Mouse (Mus musculus): Measurements from ENCODE around the gene Shroom1. TPM values are rescaled to one million over a fixed set of nuclear protein-coding genes. Genes with fewer than 3 reads are reported as not detected.

Gene Shroom1
- total and polyA plus RNA-seq, 3 experiments, result 0.34 to 0.91 (median 0.80) TPM

DNA sequence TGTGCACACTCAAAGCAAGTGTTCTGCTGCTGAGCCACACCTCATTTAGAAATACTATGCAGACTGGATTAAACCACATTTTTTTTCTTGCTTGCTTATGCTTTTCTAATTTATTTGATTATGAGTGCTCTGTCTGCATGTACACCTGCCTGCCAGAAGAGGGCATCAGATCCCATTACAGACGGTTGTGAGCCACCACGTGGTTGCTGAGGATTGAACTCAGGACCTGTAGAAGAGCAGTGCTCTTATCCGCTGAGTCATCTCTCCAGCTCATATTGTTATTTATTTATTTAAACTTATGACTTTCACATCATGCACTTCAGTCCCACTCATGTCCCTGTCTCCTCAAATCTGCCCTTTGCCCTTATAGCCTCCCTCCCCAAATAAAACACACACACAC lies 28.7 kb downstream of the Shroom1 start:
- 52% methylated on average over 3 of the region's 3 CpGs for WGBS
- H3K27ac ChIP-seq, result no peak overlapping the region
- no peak for TF ChIP-seq EP300 (IDR thresholded peaks at IDR 0.05; ENCODE audit: insufficient read depth, low read depth, low read length)
- peak; percentile 71 for TF ChIP-seq CTCF (IDR thresholded peaks at IDR 0.05)
- no peak for TF ChIP-seq POLR2A (IDR thresholded peaks at IDR 0.05; ENCODE audit: insufficient read depth, low read depth, low read length)
- H3K9ac ChIP-seq (ENCODE audit: low read depth, low read length), result no peak overlapping the region
- intact Hi-C loops (cut with DNase I), result no loop called here
- H3K4me3 ChIP-seq, result no peak overlapping the region
- no peaks in the 10 kb centered on the region; the same call in 1 of the 2 replicates for H3K27me3 ChIP-seq (ENCODE audit: control insufficient read depth, insufficient read depth, low read length)
- no peaks in the 10 kb centered on the region for H3K36me3 ChIP-seq (ENCODE audit: control insufficient read depth, insufficient read depth, low read length)
- DNase-seq, result no peak
- no peaks in the 10 kb centered on the region for H3K79me2 ChIP-seq (replicated peaks; ENCODE audit: control insufficient read depth, insufficient read depth, low read length)
- no peaks in the 10 kb centered on the region for H3K4me1 ChIP-seq (ENCODE audit: control insufficient read depth, insufficient read depth, low read length)

DNA sequence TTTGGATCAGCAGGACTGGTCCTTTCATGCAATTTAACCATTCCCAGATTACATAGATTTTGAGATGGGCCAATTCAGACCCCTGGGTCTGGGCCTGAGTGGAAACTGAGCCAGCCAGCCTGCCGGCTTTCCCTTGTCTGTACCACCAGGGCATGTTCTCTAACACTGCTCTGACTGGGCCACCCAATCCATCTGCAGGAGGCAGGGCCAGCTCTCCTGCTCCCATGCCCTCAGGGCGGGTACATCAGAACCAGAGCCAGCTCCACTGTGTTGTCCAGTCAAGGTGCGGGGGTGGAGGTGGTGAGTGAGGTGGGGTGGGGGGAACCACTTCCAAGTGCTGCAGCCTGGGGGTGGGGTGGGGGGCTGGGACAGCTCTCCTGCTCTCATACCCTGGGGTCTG lies 29.3 kb downstream of the Shroom1 start:
- 90% methylated on average over 3 of the region's 3 CpGs for WGBS
- H3K4me1 ChIP-seq (ENCODE audit: control insufficient read depth, insufficient read depth, low read length), result no peaks in the 10 kb centered on the region
- no peak overlapping the region for H3K27ac ChIP-seq
- no peak for DNase-seq
- no peak overlapping the region for H3K4me3 ChIP-seq
- no peak overlapping the region for H3K9ac ChIP-seq (ENCODE audit: low read depth, low read length)
- TF ChIP-seq POLR2A (IDR thresholded peaks at IDR 0.05; ENCODE audit: insufficient read depth, low read depth, low read length), result no peak
- no peak for TF ChIP-seq EP300 (IDR thresholded peaks at IDR 0.05; ENCODE audit: insufficient read depth, low read depth, low read length)
- TF ChIP-seq CTCF (IDR thresholded peaks at IDR 0.05), result no peak
- intact Hi-C loops (cut with DNase I), result no loop called here
- H3K79me2 ChIP-seq (replicated peaks; ENCODE audit: control insufficient read depth, insufficient read depth, low read length), result no peaks in the 10 kb centered on the region
- H3K36me3 ChIP-seq (ENCODE audit: control insufficient read depth, insufficient read depth, low read length), result no peaks in the 10 kb centered on the region
- H3K27me3 ChIP-seq (ENCODE audit: control insufficient read depth, insufficient read depth, low read length), result no peaks in the 10 kb centered on the region; the same call in 1 of the 2 replicates

DNA sequence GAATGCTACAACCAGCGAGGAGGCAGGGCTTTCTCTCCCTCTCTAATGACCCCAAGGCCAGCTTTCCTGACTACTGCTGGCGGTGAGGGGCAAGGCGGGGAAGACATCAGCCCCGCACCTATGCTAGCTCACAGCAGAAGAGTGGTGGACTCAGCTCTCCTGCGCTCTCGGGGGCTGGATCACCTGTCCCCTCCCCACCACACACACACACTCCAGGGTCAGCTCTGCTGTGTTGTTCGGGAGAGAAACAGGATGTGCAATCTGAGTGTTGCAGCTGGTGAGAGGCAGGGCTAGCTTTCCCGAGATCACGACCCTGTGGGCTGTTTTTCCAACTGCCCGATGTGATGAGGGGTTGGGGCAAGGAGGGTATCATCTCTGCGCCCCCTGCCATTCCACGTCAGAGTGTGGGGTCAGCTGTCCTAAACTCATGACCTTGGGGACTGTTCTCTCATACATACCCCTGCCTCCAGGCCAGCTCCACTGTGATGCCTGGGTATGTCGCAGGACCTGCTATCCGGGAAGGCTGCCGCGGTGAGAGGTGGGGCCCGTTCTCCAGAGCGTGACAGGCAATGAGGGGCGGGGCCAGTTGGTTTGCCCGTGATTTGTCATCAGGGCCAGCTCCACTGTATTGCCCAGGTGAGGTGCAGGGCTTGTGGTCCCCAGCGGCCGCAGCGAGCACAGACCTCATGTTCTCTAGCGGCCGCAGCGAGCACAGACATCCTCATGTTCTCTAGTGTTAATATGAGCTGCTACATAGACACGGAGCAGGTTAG lies 30.0 kb downstream of the Shroom1 start:
- TF ChIP-seq EP300 (IDR thresholded peaks at IDR 0.05; ENCODE audit: insufficient read depth, low read depth, low read length), result no peak
- no peak for TF ChIP-seq CTCF (IDR thresholded peaks at IDR 0.05)
- no peak for TF ChIP-seq POLR2A (IDR thresholded peaks at IDR 0.05; ENCODE audit: insufficient read depth, low read depth, low read length)
- H3K4me3 ChIP-seq, result no peak overlapping the region
- H3K27ac ChIP-seq, result no peak overlapping the region
- no peak overlapping the region for H3K9ac ChIP-seq (ENCODE audit: low read depth, low read length)
- 23% methylated on average over 27 of the region's 27 CpGs for WGBS
- peaks cover 2% of the 10 kb centered on the region; the same call in 1 of the 2 replicates for H3K4me1 ChIP-seq (ENCODE audit: control insufficient read depth, insufficient read depth, low read length)
- no peak for DNase-seq
- H3K27me3 ChIP-seq (ENCODE audit: control insufficient read depth, insufficient read depth, low read length), result no peaks in the 10 kb centered on the region; the same call in 1 of the 2 replicates
- no peaks in the 10 kb centered on the region for H3K36me3 ChIP-seq (ENCODE audit: control insufficient read depth, insufficient read depth, low read length)
- H3K79me2 ChIP-seq (replicated peaks; ENCODE audit: control insufficient read depth, insufficient read depth, low read length), result no peaks in the 10 kb centered on the region
- intact Hi-C loops (cut with DNase I), result no loop called here

DNA sequence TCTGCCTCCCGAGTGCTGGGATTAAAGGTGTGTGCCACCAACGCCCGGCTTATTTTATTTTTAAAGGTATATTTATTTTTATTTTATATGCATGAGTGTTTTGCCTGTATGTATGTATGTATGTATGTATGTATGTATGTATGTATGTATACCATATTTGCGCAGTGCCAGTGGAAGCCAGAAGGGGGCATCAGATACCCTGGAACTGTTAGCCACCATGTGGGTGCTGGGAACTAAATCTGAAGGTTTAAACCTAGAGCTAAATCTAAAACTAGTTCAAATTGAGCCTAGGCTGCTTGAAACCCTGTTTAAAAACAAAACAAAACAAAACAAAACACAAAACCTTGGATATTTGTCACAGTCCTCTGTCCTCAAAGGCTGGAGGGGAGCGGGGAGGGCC lies 32.0 kb downstream of the Shroom1 start:
- 98% methylated on average over 5 of the region's 5 CpGs for WGBS
- intact Hi-C loops (cut with DNase I), result no loop called here

DNA sequence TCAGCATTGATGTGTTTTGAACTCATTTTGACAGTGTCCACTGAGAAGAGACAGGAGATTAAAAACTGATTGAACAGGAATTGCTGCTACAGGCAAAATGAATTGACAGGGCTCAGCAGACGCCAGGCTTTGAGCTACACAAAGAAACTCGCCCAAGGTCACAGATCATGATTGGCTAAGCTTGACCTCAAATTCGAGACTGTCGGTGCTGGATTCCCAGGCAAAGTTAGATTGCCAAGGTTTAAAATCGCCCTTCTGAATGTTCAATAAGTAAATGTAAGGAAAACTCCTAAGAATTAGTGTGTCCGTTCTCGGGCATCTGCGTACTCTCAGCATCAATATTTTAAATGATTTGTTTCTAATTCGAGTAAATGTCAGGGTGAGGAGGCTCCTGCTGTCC lies 32.4 kb downstream of the Shroom1 start:
- no peak for TF ChIP-seq POLR2A (IDR thresholded peaks at IDR 0.05; ENCODE audit: insufficient read depth, low read depth, low read length)
- TF ChIP-seq CTCF (IDR thresholded peaks at IDR 0.05), result no peak
- TF ChIP-seq EP300 (IDR thresholded peaks at IDR 0.05; ENCODE audit: insufficient read depth, low read depth, low read length), result no peak
- Histone ChIP-seq H3K36me3 (ENCODE audit: control insufficient read depth, insufficient read depth, low read length) (no peaks in the 10 kb centered on the region), H3K9ac (ENCODE audit: low read depth, low read length) (no peak overlapping the region), H3K4me1 (ENCODE audit: control insufficient read depth, insufficient read depth, low read length) (peaks cover 4% of the 10 kb centered on the region; the same call in 1 of the 2 replicates), H3K4me3 (no peak overlapping the region), H3K27ac (no peak overlapping the region), H3K79me2 (replicated peaks; ENCODE audit: control insufficient read depth, insufficient read depth, low read length) (no peaks in the 10 kb centered on the region), H3K27me3 (ENCODE audit: control insufficient read depth, insufficient read depth, low read length) (no peaks in the 10 kb centered on the region; the same call in 1 of the 2 replicates)
- no peak for DNase-seq
- intact Hi-C loops (cut with DNase I), result no loop called here
- 96% methylated on average over 9 of the region's 9 CpGs for WGBS

More for the DNA sequence above, 32.0 kb downstream of the Shroom1 start:
- no peaks in the 10 kb centered on the region; the same call in 1 of the 2 replicates for H3K27me3 ChIP-seq (ENCODE audit: control insufficient read depth, insufficient read depth, low read length)
- no peak overlapping the region for H3K27ac ChIP-seq
- no peak overlapping the region for H3K9ac ChIP-seq (ENCODE audit: low read depth, low read length)
- TF ChIP-seq CTCF (IDR thresholded peaks at IDR 0.05) (peak; percentile 31; the same call in 1 of the 2 replicates), POLR2A (IDR thresholded peaks at IDR 0.05; ENCODE audit: insufficient read depth, low read depth, low read length) (no peak), EP300 (IDR thresholded peaks at IDR 0.05; ENCODE audit: insufficient read depth, low read depth, low read length) (no peak)
- H3K4me3 ChIP-seq, result no peak overlapping the region
- H3K36me3 ChIP-seq (ENCODE audit: control insufficient read depth, insufficient read depth, low read length), result no peaks in the 10 kb centered on the region
- no peaks in the 10 kb centered on the region for H3K79me2 ChIP-seq (replicated peaks; ENCODE audit: control insufficient read depth, insufficient read depth, low read length)
- peaks cover 4% of the 10 kb centered on the region; the same call in 1 of the 2 replicates for H3K4me1 ChIP-seq (ENCODE audit: control insufficient read depth, insufficient read depth, low read length)
- DNase-seq, result no peak

DNA sequence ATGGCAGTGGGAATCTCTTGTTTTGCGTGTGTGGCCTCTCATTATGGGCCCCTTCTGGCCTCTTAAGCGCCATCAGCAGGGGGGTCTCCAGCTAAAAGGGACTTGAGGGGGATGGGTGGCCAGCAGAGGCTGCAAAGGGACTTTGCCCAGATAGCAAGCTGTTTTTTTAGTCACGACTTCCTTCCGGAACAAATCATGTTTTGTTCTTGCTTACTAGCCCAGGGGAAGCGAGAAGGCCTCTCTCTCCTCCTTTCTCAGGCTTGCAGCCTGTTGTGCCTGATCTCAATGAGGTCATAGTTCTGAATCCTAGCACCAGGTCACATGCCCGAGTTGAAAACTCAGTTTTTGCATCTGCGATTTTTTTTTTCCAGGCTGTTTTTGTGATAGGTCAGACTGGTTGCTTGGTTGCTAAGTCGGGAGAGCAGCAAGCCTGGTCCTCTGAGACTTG lies 35.0 kb downstream of the Shroom1 start:
- Histone ChIP-seq H3K4me1 (ENCODE audit: control insufficient read depth, insufficient read depth, low read length) (peaks cover 4% of the 10 kb centered on the region; the same call in 1 of the 2 replicates), H3K9ac (ENCODE audit: low read depth, low read length) (no peak overlapping the region), H3K4me3 (no peak overlapping the region), H3K27me3 (ENCODE audit: control insufficient read depth, insufficient read depth, low read length) (no peaks in the 10 kb centered on the region; the same call in 1 of the 2 replicates), H3K27ac (peak overlapping the region; percentile 58), H3K36me3 (ENCODE audit: control insufficient read depth, insufficient read depth, low read length) (no peaks in the 10 kb centered on the region), H3K79me2 (replicated peaks; ENCODE audit: control insufficient read depth, insufficient read depth, low read length) (no peaks in the 10 kb centered on the region)
- 36% methylated on average over 8 of the region's 8 CpGs for WGBS
- intact Hi-C loops (cut with DNase I), result no loop called here
- TF ChIP-seq POLR2A (IDR thresholded peaks at IDR 0.05; ENCODE audit: insufficient read depth, low read depth, low read length) (0 out of 2 replicates have a peak, but pooled peaks have one; percentile 24), EP300 (IDR thresholded peaks at IDR 0.05; ENCODE audit: insufficient read depth, low read depth, low read length) (0 out of 2 replicates have a peak, but pooled peaks have one; percentile 39), CTCF (IDR thresholded peaks at IDR 0.05) (no peak)
- peak; percentile 40 to 58 for DNase-seq

Data from heart, adult 2 months (tissue).